Mouse (Mus musculus) hindlimb bud, embryonic 11.5 days (tissue): ENCODE results near the gene Masp2.

ENCODE experiments used
- DNase-seq: peaks from one replicate; pipeline ENCODE4 v3.0.0-alpha.2; 2012; ENCODE audit warnings: low read depth, low spot score; ENCODE audit errors: extremely low spot score

Masp2 gene

DNA sequence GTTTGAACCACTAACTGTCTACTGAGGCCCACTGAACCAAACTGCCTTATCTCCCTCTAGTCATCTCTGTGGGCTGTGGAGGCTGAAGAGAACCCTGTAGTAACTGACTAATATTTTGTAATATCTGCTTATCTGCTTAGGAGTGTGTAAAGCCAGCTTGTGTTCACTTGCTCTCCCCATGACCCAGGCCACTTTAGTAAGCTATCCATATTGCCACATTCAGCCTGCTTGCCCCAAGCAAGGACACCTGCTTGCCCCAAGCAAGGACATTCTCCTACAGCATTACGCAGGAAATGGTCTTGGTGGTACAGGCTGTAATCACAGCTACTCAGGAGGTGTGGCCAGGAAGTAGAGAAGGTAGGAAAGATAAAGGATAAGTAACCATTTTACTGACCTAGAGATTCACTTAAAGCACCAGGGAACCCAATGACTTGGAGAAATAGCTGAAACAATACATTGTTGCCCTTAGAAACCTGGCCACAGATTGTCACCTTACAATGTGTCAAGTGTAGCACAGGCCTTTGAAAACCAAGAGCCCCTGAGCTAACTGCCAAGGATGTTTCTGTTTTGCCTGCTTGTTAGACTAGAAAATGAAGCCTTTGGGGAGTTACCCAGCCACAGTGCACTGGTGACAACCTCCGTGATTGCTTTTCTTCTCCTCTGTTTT, 31.2 kb downstream of the Masp2 start:
- no peak for DNase-seq

DNA sequence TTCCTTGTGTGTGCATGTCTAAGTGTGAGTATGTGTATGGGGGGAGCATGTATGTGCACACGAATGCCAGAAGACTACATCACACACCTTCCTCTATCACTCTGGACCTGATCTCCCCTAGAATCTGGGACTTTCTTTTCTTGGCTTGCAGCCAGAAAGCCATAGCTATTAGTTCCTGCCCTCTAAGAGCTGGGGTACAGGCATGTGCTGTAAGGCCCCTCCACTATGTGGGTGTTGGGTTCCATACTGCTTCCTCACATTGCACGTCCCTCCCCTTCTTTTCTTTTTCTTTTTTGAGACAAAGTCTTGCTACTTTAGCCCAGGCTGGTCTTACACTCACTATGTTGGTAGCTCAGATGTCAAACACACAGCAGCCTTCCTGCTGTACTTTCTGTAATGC, 33.0 kb downstream of the Masp2 start:
- no peak for DNase-seq

DNA sequence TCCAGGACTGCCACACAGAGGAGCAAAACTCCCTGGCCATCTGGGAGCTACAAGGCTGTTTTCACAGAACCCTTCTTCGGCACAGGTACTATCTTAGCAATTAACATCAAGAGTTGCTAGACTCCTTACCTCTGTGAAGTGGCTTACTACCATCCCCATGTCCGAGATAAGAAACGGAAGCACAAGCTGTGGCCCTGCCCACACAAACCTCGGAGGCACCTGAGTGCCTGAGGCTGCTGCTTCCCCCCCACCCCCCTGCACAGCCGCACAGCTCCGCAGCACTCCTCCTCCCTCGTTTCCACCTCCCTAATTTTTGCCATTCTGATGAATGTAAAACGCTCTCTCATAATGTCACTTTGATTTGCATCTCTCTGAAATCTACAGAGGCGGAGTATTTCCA, 35.9 kb downstream of the Masp2 start:
- no peak for DNase-seq

DNA sequence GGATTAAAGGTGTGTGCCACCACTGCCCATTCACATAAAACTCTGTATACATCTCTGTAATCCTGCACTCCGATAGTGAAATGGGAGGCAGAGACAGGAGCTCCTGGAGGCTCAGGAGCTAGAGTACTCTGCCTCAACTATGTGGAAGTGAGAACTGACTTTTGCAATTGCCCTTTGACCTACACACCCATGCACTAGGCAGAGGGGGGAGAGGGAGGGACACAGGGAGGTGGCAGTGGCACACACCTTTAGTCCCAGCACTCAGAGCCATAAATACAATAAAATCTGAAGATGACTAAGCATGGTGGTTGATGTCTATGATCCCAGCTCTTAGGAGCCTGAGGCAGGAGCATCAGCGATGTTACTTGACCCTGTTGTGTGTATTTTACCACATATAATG, 37.1 kb downstream of the Masp2 start:
- DNase-seq: no peak

DNA sequence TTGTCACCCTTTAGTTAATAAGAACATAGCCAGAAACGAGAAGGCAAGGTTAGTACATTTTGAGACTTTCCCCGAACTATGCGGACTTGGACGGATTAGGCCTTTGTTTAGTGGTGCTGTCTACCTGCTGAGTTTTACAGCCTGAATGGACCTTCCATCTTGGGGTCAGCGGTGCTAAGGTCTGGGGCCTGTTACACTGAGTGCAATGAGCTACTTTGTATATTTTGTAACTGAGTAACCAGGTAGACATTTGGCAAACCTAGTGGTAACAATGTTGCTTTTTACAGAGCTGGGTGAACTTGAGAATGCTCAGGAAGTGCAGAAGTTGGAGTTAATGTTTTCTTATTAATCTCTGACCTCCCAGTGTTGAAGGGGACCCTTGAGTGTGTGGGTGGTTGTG, 38.8 kb downstream of the Masp2 start:
- DNase-seq: no peak

DNA sequence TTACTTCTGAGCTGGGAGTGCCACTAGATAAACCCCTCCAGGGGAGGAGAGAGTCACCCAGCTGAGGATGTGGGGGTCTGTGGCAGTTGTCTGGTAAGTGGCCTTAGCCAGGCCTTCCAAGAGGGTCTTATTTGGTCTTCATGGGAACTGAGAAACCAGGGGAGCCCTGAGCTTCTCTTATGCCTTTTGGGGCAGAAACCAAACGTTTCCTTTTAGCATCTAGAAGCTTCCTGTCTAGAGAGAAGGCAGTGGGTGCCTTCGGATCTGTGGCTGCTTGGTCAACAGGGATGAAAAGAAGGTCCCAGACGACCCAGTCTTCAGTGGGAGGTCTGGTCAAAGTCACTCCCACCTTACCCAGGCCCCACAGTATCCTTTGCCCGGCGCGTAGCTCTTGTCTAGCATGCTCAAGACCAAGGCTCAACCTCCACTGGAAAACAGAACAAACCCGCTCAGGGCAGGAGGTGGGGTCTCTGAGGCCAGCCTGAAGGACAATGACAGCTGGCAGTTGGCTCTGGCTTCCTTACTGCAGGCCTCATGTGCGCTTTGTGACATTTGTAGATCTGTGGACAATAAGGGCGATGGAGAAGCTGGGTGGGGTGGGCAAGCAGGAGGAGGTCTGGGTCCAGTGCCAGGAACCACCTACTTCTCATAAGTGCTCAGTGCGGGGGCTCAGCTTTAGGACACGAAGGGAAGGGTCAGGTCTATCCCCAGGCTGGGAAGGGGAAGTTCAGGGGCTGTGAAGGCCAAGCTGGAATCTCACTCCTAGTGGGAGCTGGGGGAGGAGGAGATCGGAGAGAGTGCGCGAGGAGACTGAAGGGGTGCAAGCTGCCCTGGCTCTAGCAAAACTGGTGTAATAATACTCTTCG, 41.2 kb downstream of the Masp2 start, which contains the start of gene Gm572:
Gene Gm572, plus strand, starts transcription at position 27 of the 866 bp plus-strand sequence.
- no peak for DNase-seq

DNA sequence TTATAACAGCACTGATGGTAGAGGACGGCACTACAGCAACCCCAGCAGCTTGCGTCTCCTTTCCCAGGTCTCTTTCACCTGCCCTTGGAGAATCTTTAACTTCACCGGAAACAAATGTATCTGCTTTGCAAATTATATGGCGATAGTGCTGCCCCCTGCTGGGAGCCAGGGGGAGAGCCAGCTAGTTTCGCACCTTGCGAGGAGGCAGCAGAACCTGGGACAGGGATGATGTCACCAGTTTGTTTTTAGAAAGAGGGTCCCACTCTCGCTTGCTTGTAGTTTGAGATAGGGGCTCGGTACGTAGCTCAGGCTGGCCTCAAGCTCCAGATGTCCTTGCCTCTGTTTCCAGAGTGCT, 41.8 kb downstream of the Masp2 start:
- no peak for DNase-seq

DNA sequence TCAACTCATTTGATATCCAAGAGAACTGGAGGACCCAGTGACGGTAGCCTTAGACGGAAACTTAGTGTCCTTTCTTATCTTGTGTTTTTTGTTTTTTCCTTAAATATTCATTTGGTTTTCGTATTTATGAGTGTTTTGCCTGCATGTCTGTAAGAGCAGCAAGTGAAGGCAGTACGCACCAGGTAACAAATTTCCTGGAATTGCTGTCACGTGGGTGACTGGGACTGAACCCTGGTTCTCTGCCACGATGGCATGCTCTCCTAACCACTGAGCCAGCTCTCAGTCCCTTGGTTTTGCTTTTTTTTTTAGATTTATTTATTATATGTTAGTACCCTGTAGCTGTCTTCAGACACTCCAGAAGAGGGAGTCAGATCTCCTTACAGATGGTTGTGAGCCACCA, 42.6 kb downstream of the Masp2 start:
- no peak for DNase-seq

DNA sequence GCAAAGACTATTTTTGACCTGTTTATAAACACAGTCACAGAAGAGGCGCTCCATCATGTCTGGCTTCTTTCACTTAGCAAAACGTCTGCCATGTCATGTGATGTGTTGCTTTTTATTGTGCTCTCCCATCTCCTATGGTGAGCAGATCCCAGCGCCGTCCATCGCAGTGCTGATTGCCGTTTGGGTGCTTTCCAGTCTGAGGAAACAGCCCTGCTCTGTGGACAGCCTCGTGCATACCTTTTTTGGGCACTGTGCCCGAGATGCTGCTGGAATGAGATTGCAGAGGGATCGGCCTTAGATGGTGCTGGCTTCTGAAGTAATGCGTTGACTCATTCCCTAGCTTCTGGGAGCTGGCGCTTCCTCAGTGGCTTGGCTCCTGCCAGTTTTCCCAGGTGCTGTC, 44.3 kb downstream of the Masp2 start:
- no peak for DNase-seq

DNA sequence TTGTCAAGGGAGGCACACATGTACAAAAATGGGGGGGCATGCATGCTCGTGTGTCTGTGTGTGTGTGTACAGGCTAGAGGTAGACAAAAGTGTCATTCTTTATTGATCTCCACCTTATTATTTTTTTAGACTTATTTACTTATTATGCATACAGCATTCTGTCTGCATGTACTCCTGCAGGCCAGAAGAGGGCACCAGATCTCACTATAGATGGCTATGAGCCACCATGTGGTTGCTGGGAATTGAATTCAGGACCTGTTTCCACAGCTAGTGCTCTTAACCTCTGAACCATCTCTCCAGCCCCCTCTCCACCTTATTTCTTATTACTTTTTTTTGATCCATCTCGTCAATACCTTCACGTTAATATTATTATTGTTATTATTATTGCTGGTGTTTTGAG, 47.0 kb downstream of the Masp2 start:
- DNase-seq: no peak

DNA sequence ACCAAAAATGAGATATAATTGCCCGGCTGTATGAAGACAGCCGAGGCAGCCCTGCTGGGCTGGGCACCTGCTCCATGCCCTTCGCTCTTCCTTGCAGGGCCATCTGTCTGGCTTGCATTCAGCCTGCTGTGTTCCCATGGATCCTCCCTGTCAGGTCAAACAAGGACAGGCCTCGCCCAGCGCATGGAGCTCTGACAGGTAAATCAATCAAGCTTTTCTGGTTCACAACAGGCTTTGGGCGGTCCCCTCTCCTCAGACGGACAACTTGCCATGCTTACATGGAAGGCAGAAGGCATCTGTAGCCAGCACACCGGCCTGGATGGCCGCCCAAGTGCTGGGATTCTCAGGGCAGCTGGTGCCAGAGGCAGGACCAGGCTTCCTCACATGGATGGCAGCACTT, 48.7 kb downstream of the Masp2 start:
- no peak for DNase-seq

DNA sequence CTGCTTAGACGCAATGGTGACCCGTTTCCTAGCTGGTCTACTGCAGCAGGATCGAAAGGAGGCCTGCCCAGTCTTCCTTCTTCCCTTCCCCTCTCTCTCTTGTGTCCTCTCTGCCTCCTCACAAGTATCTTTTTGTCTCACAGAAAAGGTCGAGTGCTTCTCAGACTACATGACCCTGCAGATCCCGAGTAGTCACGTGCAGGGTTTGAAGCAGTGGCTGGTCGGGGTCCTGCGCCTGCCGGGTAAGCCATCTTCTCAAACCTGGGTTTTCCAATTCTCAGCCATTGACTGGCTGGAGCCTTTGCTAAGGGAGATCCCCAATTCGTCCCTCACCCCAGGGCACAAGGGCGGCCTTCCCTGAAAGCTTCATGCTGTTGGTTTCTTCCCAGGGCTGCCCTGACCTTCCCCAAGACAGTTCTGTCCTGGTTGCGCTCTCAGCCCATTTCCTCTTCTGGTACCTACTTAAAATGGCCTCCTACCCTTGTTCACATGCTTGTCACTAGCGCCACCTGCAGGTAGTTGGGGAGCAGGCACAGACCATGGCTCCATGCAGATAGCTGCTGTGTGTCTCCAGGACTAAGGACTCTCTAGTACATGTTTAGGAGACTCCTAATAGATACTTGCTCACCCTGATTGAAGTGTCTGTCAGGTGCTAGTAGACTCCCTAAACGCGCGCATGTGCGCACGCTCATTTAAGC, 52.5 kb downstream of the Masp2 start:
- DNase-seq: no peak

DNA sequence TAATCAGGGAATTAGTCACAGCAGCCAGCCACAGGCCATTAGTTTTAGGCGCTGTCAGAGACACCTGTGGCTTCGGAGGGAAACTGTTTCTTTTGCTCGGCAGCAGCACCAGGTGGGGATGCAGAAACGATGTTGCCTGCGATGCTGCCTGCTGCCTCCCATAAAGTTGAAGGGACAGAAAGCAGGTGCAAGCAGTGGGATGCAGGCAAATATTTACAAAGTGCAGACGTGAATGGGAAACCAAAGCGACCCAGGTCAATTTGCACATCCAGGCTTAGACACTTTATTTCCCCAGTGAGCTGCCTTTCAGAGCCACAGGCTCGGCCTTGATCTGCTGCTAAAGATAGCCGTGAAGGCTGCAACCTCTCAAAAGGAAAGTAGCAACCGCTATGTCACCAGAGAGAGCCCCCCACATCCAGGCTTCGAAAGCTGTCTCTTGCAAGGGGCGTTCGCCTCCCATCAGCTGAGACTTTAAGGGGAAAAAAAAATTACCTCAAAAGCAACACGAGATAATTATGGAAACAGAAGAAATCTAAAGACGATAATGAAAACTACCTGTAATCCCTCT, 54.4 kb downstream of the Masp2 start:
- no peak for DNase-seq

DNA sequence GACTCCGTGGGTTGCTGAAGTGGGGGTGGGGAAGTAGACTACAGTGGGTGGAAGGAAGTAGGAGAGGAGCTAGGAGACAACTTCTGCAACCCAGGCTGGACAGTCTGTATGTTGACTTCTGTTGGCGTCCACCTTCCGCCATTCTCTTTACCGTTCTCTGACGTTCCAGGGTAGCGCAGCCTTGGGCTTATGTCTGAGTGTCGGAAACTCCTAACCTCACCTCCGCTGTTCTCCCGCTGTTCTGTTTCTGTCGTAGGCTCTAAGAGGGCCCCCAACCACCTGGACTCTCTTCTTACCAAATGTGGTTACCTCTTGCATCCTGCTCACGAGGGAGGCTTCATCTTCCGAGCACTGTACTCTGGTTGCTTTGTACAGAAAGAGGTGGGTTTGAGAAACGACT, 55.4 kb downstream of the Masp2 start:
- DNase-seq: no peak

DNA sequence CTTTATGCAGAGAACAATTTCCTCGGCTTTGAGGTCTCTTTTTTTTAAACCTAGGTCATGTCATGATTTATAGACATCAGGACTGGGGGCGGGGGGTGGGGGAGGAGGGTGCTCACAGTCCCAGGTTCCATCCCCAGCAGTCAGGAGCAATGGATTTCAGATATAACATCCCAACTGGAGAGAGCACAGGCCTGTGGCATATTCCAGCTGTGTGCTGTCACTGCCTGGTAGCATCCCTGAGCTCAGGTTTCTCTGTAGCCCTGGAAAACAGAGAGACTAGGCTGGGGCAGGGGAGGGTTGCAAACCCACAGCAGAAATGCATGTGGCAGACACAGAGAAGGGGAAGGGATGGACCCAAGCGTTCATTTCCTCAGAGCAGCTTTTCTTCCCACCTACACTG, 57.8 kb downstream of the Masp2 start:
- DNase-seq: no peak

DNA sequence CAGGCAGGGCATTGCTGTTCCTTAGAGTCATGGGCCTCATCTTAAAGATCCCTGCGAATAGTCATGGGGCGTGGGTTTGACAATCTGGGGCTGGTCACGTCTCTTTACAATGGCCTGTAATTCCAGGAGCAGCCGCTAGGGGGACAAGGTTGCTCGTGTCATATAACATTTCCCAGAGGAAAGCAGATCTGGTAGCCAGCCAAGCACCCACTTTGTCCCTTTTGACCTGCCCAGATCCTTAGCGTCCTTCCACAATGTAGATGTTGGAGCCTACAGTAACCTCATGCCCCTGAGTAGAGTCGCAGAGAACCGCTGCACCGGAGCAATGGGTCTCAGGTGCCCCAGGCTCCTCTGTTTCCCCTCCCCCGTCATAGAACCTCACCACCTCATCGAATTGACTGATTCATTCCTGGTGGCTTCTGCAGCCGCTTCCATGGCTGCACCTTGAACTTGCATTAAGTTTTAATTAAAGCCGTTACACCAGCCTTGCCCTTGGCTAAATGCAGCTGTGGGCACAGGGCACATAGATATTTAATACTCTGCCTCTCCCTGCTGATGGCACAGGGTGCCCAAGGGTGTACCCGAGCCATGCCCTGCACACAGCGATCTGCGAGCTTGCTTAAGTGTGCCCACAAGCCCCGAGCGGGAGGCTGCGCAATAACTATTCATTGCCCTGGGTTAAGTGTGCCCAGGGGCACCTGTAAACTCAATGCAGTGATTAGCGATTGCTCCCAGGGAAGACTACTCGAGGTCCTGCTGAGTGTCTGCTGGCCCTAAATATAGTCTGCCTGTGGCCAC, 60.0 kb downstream of the Masp2 start:
- peak; percentile 41 for DNase-seq

DNA sequence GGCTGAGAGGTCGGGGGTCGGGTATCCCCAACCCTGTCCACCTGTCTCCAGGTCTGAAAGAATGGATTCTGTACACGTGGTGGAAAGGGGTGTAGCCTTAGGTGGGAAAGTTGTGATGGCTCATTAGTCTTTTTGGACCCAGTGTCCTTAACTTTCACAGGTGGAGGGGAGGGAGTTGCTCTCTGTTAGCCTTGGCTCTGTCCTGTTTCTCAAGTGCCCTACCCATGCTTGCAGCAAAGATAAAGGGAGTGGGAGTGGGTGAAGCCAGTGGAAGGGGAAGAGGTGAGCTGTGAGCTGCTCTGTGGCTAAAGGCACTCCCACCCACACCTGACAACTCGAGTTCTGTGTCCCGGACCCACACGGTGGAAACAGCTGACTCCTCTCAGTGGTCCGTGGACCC, 61.0 kb downstream of the Masp2 start:
- no peak for DNase-seq

DNA sequence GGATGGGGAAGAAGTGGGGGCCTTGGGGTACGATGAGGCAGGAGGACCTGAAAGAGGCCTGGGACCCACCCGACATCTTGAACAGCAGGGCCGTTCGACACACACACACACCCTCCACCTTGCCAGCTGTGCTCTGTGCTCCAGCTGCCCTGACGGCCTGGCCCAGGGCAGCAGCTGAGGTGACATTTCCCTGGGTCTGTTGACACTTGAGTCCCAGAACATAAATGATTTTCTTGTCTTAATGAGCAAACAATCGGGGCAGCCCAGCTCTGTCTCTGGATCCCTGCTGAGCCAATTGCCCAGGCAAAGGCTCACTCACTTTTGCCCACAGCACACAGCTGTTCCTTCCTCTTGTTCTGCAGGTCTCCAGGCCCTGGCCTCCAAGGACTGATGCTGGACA, 61.7 kb downstream of the Masp2 start:
- DNase-seq: no peak
